Mouse (Mus musculus): Measurements from ENCODE around the gene Tchh. TPM values are rescaled to one million over a fixed set of nuclear protein-coding genes. Genes with fewer than 3 reads are reported as not detected.
"Not testable (repeated sequence)": the region's sequence is repeated elsewhere in the genome, so short reads cannot be mapped to it uniquely, and the experiment has no call there.

The Tchh gene
- total and polyA plus RNA-seq, 3 experiments, result 0.02 to 0.14 (median 0.08) TPM

- TF ChIP-seq EP300 (IDR thresholded peaks at IDR 0.05; ENCODE audit: insufficient read depth, low read depth, low read length) (no peak), CTCF (IDR thresholded peaks at IDR 0.05) (no peak), POLR2A (IDR thresholded peaks at IDR 0.05; ENCODE audit: insufficient read depth, low read depth, low read length) (no peak)
- Histone ChIP-seq H3K27me3 (ENCODE audit: control insufficient read depth, insufficient read depth, low read length) (peaks cover 17% of the 10 kb centered on the region), H3K27ac (no peak overlapping the region), H3K4me3 (0 out of 2 replicates have a peak overlapping the region, but pooled peaks have one; percentile 24), H3K79me2 (replicated peaks; ENCODE audit: control insufficient read depth, insufficient read depth, low read length) (no peaks in the 10 kb centered on the region), H3K9ac (ENCODE audit: low read depth, low read length) (no peak overlapping the region), H3K4me1 (ENCODE audit: control insufficient read depth, insufficient read depth, low read length) (no peaks in the 10 kb centered on the region; the same call in 1 of the 2 replicates), H3K36me3 (ENCODE audit: control insufficient read depth, insufficient read depth, low read length) (no peaks in the 10 kb centered on the region)
- peak; percentile 26 to 45 for DNase-seq
- intact Hi-C loops (cut with DNase I), result no loop called here
- WGBS, result 2% methylated on average over 38 of the region's 38 CpGs
These were observed 1.5 kb downstream of the Tchh start for GRCm38 (mm10) chr3:93443501-93444101.

- WGBS, result 1% methylated on average over 56 of the region's 56 CpGs
- Histone ChIP-seq H3K9ac (ENCODE audit: low read depth, low read length) (peak overlapping the region; percentile 11; the same call in 1 of the 2 replicates), H3K27ac (no peak overlapping the region), H3K4me1 (ENCODE audit: control insufficient read depth, insufficient read depth, low read length) (no peaks in the 10 kb centered on the region; the same call in 1 of the 2 replicates), H3K36me3 (ENCODE audit: control insufficient read depth, insufficient read depth, low read length) (no peaks in the 10 kb centered on the region), H3K27me3 (ENCODE audit: control insufficient read depth, insufficient read depth, low read length) (peaks cover 17% of the 10 kb centered on the region), H3K79me2 (replicated peaks; ENCODE audit: control insufficient read depth, insufficient read depth, low read length) (no peaks in the 10 kb centered on the region), H3K4me3 (peak overlapping the region; percentile 57)
- intact Hi-C loops (cut with DNase I), result no loop called here
- DNase-seq, result peak; percentile 75 to 77
- no peak for TF ChIP-seq EP300 (IDR thresholded peaks at IDR 0.05; ENCODE audit: insufficient read depth, low read depth, low read length)
- no peak for TF ChIP-seq POLR2A (IDR thresholded peaks at IDR 0.05; ENCODE audit: insufficient read depth, low read depth, low read length)
- TF ChIP-seq CTCF (IDR thresholded peaks at IDR 0.05), result no peak
These were observed 2.4 kb downstream of the Tchh start for GRCm38 (mm10) chr3:93444343-93445164.

GRCm38 (mm10) chr3:93445165-93445705, 3.1 kb downstream of the Tchh start:
- no peak overlapping the region for H3K27ac ChIP-seq
- H3K4me3 ChIP-seq, result peak overlapping the region; percentile 57
- H3K9ac ChIP-seq (ENCODE audit: low read depth, low read length), result no peak overlapping the region
- under 1% methylated on average over 36 of the region's 36 CpGs for WGBS
- intact Hi-C loops (cut with DNase I), result no loop called here
- H3K79me2 ChIP-seq (replicated peaks; ENCODE audit: control insufficient read depth, insufficient read depth, low read length), result no peaks in the 10 kb centered on the region
- H3K4me1 ChIP-seq (ENCODE audit: control insufficient read depth, insufficient read depth, low read length), result no peaks in the 10 kb centered on the region; the same call in 1 of the 2 replicates
- DNase-seq, result peak; percentile 10 to 38
- no peaks in the 10 kb centered on the region for H3K36me3 ChIP-seq (ENCODE audit: control insufficient read depth, insufficient read depth, low read length)
- TF ChIP-seq POLR2A (IDR thresholded peaks at IDR 0.05; ENCODE audit: insufficient read depth, low read depth, low read length) (no peak), CTCF (IDR thresholded peaks at IDR 0.05) (no peak), EP300 (IDR thresholded peaks at IDR 0.05; ENCODE audit: insufficient read depth, low read depth, low read length) (no peak)
- H3K27me3 ChIP-seq (ENCODE audit: control insufficient read depth, insufficient read depth, low read length), result peaks cover 17% of the 10 kb centered on the region

- H3K36me3 ChIP-seq (ENCODE audit: control insufficient read depth, insufficient read depth, low read length), result no peaks in the 10 kb centered on the region
- H3K4me1 ChIP-seq (ENCODE audit: control insufficient read depth, insufficient read depth, low read length), result no peaks in the 10 kb centered on the region; the same call in 1 of the 2 replicates
- no peaks in the 10 kb centered on the region for H3K79me2 ChIP-seq (replicated peaks; ENCODE audit: control insufficient read depth, insufficient read depth, low read length)
- WGBS, result 1% methylated on average over 54 of the region's 54 CpGs
- H3K4me3 ChIP-seq, result peak overlapping the region; percentile 49
- H3K27me3 ChIP-seq (ENCODE audit: control insufficient read depth, insufficient read depth, low read length), result peaks cover 16% of the 10 kb centered on the region
- DNase-seq, result peak; percentile 14 to 32
- TF ChIP-seq CTCF (IDR thresholded peaks at IDR 0.05) (peak; percentile 7; the same call in 1 of the 2 replicates), POLR2A (IDR thresholded peaks at IDR 0.05; ENCODE audit: insufficient read depth, low read depth, low read length) (no peak)
- H3K9ac ChIP-seq (ENCODE audit: low read depth, low read length), result no peak overlapping the region
- H3K27ac ChIP-seq, result no peak overlapping the region
- intact Hi-C loops (cut with DNase I), result no loop called here
These were observed 4.1 kb downstream of the Tchh start for GRCm38 (mm10) chr3:93446128-93446755.

DNA sequence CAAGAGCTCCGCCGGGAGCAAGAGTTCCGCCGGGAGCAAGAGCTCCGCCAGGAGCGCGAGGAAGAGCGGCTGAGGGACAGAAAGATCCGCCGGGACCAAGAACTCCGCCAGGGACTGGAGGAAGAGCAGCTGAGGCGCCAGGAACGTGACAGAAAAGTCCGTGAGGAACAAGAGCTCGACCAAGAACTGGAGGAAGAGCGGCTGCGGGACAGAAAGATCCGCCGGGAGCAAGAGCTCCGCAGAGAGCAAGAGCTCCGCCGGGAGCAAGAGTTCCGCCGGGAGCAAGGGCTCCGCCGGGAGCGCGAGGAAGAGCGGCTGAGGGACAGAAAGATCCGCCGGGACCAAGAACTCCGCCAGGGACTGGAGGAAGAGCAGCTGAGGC, 4.6 kb downstream of the Tchh start:
- H3K79me2 ChIP-seq (replicated peaks; ENCODE audit: control insufficient read depth, insufficient read depth, low read length); H3K27ac ChIP-seq; intact Hi-C loops (cut with DNase I); H3K9ac ChIP-seq (ENCODE audit: low read depth, low read length); H3K36me3 ChIP-seq (ENCODE audit: control insufficient read depth, insufficient read depth, low read length); H3K4me1 ChIP-seq (ENCODE audit: control insufficient read depth, insufficient read depth, low read length); DNase-seq: not testable (repeated sequence)
- WGBS, result 1% methylated on average over 32 of the region's 32 CpGs
- Histone ChIP-seq H3K27me3 (ENCODE audit: control insufficient read depth, insufficient read depth, low read length) (peaks cover 19% of the 10 kb centered on the region), H3K4me3 (peak overlapping the region; percentile 49)
